Mouse (Mus musculus): ENCODE data around the gene Heyl. TPM values are rescaled to one million over a fixed set of nuclear protein-coding genes. Genes with fewer than 3 reads are reported as not detected.

The Heyl gene
- polyA plus RNA-seq, 1 experiment from 2014 or later: 2.5 TPM

GRCm38 (mm10) chr4:123223309-123223708 is 10.0 kb upstream of the Heyl start:
- Histone ChIP-seq H3K36me3 (ENCODE audit: control insufficient read depth, insufficient read depth, low read length) (no peaks in the 10 kb centered on the region), H3K4me3 (ENCODE audit: low read depth, low read length) (no peak overlapping the region), H3K4me2 (no peak overlapping the region), H3K9me3 (ENCODE audit: control insufficient read depth, low read length) (no peaks in the 10 kb centered on the region), H3K27ac (ENCODE audit: low read depth, low read length) (no peak overlapping the region), H3K9ac (ENCODE audit: low read depth, low read length) (no peak overlapping the region), H3K4me1 (replicated peaks; ENCODE audit: control insufficient read depth, insufficient read depth, low read length) (peaks cover 3% of the 10 kb centered on the region; the same call in 1 of the 2 replicates), H3K27me3 (replicated peaks; ENCODE audit: control insufficient read depth, insufficient read depth, low read length) (no peaks in the 10 kb centered on the region)
- DNase-seq (ENCODE audit: low spot score): no peak
- WGBS: 40% methylated on average over 3 of the region's 3 CpGs
- ATAC-seq (replicated peaks; ENCODE audit: low FRiP score): no peak

- Histone ChIP-seq H3K4me2 (no peak overlapping the region), H3K36me3 (ENCODE audit: control insufficient read depth, insufficient read depth, low read length) (no peaks in the 10 kb centered on the region), H3K9me3 (ENCODE audit: control insufficient read depth, low read length) (no peaks in the 10 kb centered on the region), H3K9ac (ENCODE audit: low read depth, low read length) (no peak overlapping the region), H3K27ac (ENCODE audit: low read depth, low read length) (no peak overlapping the region), H3K4me3 (ENCODE audit: low read depth, low read length) (no peak overlapping the region), H3K27me3 (replicated peaks; ENCODE audit: control insufficient read depth, insufficient read depth, low read length) (no peaks in the 10 kb centered on the region; the same call in 1 of the 2 replicates), H3K4me1 (replicated peaks; ENCODE audit: control insufficient read depth, insufficient read depth, low read length) (peaks cover 3% of the 10 kb centered on the region; the same call in 1 of the 2 replicates)
- DNase-seq (ENCODE audit: low spot score) (no peak), ATAC-seq (replicated peaks; ENCODE audit: low FRiP score) (no peak)
- WGBS: 66% methylated on average over 10 of the region's 10 CpGs
Measured at GRCm38 (mm10) chr4:123225718-123226403, 7.5 kb upstream of the Heyl start.

GRCm38 (mm10) chr4:123227707-123228106 is 5.6 kb upstream of the Heyl start:
- no peaks in the 10 kb centered on the region for H3K9me3 ChIP-seq (ENCODE audit: control insufficient read depth, low read length)
- no peak for DNase-seq (ENCODE audit: low spot score)
- H3K27me3 ChIP-seq (replicated peaks; ENCODE audit: control insufficient read depth, insufficient read depth, low read length): peaks cover 8% of the 10 kb centered on the region
- no peaks in the 10 kb centered on the region for H3K36me3 ChIP-seq (ENCODE audit: control insufficient read depth, insufficient read depth, low read length)
- H3K4me2 ChIP-seq: no peak overlapping the region
- H3K4me1 ChIP-seq (replicated peaks; ENCODE audit: control insufficient read depth, insufficient read depth, low read length): peaks cover 3% of the 10 kb centered on the region; the same call in 1 of the 2 replicates
- H3K4me3 ChIP-seq (ENCODE audit: low read depth, low read length): no peak overlapping the region
- no peak overlapping the region for H3K27ac ChIP-seq (ENCODE audit: low read depth, low read length)
- 40% methylated on average over 4 of the region's 4 CpGs for WGBS
- no peak for ATAC-seq (replicated peaks; ENCODE audit: low FRiP score)
- H3K9ac ChIP-seq (ENCODE audit: low read depth, low read length): no peak overlapping the region

GRCm38 (mm10) chr4:123228270-123228669 is 5.1 kb upstream of the Heyl start:
- Histone ChIP-seq H3K4me1 (replicated peaks; ENCODE audit: control insufficient read depth, insufficient read depth, low read length) (peaks cover 5% of the 10 kb centered on the region; the same call in 1 of the 2 replicates), H3K36me3 (ENCODE audit: control insufficient read depth, insufficient read depth, low read length) (no peaks in the 10 kb centered on the region), H3K4me2 (no peak overlapping the region), H3K9ac (ENCODE audit: low read depth, low read length) (no peak overlapping the region), H3K9me3 (ENCODE audit: control insufficient read depth, low read length) (no peaks in the 10 kb centered on the region), H3K27ac (ENCODE audit: low read depth, low read length) (no peak overlapping the region), H3K27me3 (replicated peaks; ENCODE audit: control insufficient read depth, insufficient read depth, low read length) (peaks cover 14% of the 10 kb centered on the region), H3K4me3 (ENCODE audit: low read depth, low read length) (no peak overlapping the region)
- no peak for DNase-seq (ENCODE audit: low spot score)
- no peak for ATAC-seq (replicated peaks; ENCODE audit: low FRiP score)
- WGBS: 32% methylated on average over 2 of the region's 2 CpGs

GRCm38 (mm10) chr4:123229166-123229565 is 4.2 kb upstream of the Heyl start:
- Histone ChIP-seq H3K9ac (ENCODE audit: low read depth, low read length) (no peak overlapping the region), H3K4me1 (replicated peaks; ENCODE audit: control insufficient read depth, insufficient read depth, low read length) (peaks cover 8% of the 10 kb centered on the region; the same call in 1 of the 2 replicates)
- DNase-seq (ENCODE audit: low spot score): no peak

GRCm38 (mm10) chr4:123232841-123233240 is 515 bp upstream of the Heyl start:
- Histone ChIP-seq H3K27me3 (replicated peaks; ENCODE audit: control insufficient read depth, insufficient read depth, low read length) (peaks cover 40% of the 10 kb centered on the region), H3K27ac (ENCODE audit: low read depth, low read length) (no peak overlapping the region), H3K9me3 (ENCODE audit: control insufficient read depth, low read length) (no peaks in the 10 kb centered on the region), H3K9ac (ENCODE audit: low read depth, low read length) (no peak overlapping the region), H3K4me2 (no peak overlapping the region), H3K36me3 (ENCODE audit: control insufficient read depth, insufficient read depth, low read length) (no peaks in the 10 kb centered on the region), H3K4me1 (replicated peaks; ENCODE audit: control insufficient read depth, insufficient read depth, low read length) (peaks cover 8% of the 10 kb centered on the region), H3K4me3 (ENCODE audit: low read depth, low read length) (no peak overlapping the region)
- DNase-seq (ENCODE audit: low spot score) (no peak), ATAC-seq (replicated peaks; ENCODE audit: low FRiP score) (no peak)
- 41% methylated on average over 3 of the region's 3 CpGs for WGBS

More at GRCm38 (mm10) chr4:123229166-123229565, 4.2 kb upstream of the Heyl start:
- ATAC-seq (replicated peaks; ENCODE audit: low FRiP score): no peak
- Histone ChIP-seq H3K4me3 (ENCODE audit: low read depth, low read length) (no peak overlapping the region), H3K4me2 (no peak overlapping the region), H3K27me3 (replicated peaks; ENCODE audit: control insufficient read depth, insufficient read depth, low read length) (peaks cover 23% of the 10 kb centered on the region), H3K36me3 (ENCODE audit: control insufficient read depth, insufficient read depth, low read length) (no peaks in the 10 kb centered on the region), H3K9me3 (ENCODE audit: control insufficient read depth, low read length) (no peaks in the 10 kb centered on the region), H3K27ac (ENCODE audit: low read depth, low read length) (no peak overlapping the region)
- WGBS: 61% methylated on average over 11 of the region's 11 CpGs

- Histone ChIP-seq H3K27ac (ENCODE audit: low read depth, low read length) (no peak overlapping the region), H3K4me2 (no peak overlapping the region), H3K9me3 (ENCODE audit: control insufficient read depth, low read length) (no peaks in the 10 kb centered on the region), H3K9ac (ENCODE audit: low read depth, low read length) (no peak overlapping the region), H3K4me1 (replicated peaks; ENCODE audit: control insufficient read depth, insufficient read depth, low read length) (peaks cover 12% of the 10 kb centered on the region), H3K36me3 (ENCODE audit: control insufficient read depth, insufficient read depth, low read length) (no peaks in the 10 kb centered on the region), H3K27me3 (replicated peaks; ENCODE audit: control insufficient read depth, insufficient read depth, low read length) (peaks cover 71% of the 10 kb centered on the region), H3K4me3 (ENCODE audit: low read depth, low read length) (no peak overlapping the region)
- WGBS: 66% methylated on average over 9 of the region's 9 CpGs
- DNase-seq (ENCODE audit: low spot score): no peak
- ATAC-seq (replicated peaks; ENCODE audit: low FRiP score): no peak
Measured at GRCm38 (mm10) chr4:123235835-123236430, 2.6 kb downstream of the Heyl start.

GRCm38 (mm10) chr4:123236431-123237031 is 3.2 kb downstream of the Heyl start:
- Histone ChIP-seq H3K27ac (ENCODE audit: low read depth, low read length) (no peak overlapping the region), H3K4me1 (replicated peaks; ENCODE audit: control insufficient read depth, insufficient read depth, low read length) (peaks cover 12% of the 10 kb centered on the region), H3K9me3 (ENCODE audit: control insufficient read depth, low read length) (no peaks in the 10 kb centered on the region), H3K27me3 (replicated peaks; ENCODE audit: control insufficient read depth, insufficient read depth, low read length) (peaks cover 75% of the 10 kb centered on the region), H3K4me3 (ENCODE audit: low read depth, low read length) (no peak overlapping the region), H3K36me3 (ENCODE audit: control insufficient read depth, insufficient read depth, low read length) (no peaks in the 10 kb centered on the region), H3K9ac (ENCODE audit: low read depth, low read length) (no peak overlapping the region), H3K4me2 (no peak overlapping the region)
- 70% methylated on average over 13 of the region's 13 CpGs for WGBS
- DNase-seq (ENCODE audit: low spot score): no peak
- ATAC-seq (replicated peaks; ENCODE audit: low FRiP score): no peak
